Mouse (Mus musculus): Measurements from ENCODE around the gene Stx3. TPM values are rescaled to one million over a fixed set of nuclear protein-coding genes. Genes with fewer than 3 reads are reported as not detected.

The Stx3 gene
- total RNA-seq, 4 experiments from 2014 or later: 29.3 to 38.0 (median 34.6) TPM

- DNase-seq (ENCODE audit: low spot score in 2 of 2): no peak
These were observed 88.9 kb downstream of the Stx3 start for GRCm38 (mm10) chr19:11730278-11730677.

GRCm38 (mm10) chr19:11727304-11727703 is 91.9 kb downstream of the Stx3 start:
- no peak for DNase-seq (ENCODE audit: low spot score in 2 of 2)

DNA sequence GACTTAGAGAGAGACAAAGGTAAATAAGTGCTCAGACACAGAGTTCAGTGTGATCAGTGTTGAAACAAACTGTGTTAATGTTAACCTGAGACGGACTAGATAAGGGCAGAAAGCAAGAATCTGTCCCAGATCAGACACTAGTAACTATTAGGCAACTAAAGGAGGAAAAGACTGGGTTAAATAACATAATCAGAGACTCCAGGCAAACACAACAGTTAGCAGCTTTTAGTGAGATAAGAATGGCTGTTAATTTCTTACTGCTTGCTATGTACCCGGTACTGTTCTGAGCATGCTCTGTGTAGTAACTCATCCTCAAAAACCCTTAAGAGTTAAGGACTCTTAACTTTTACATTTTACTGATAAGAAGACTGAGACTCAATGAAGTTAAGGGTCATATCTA is 93.3 kb downstream of the Stx3 start:
- DNase-seq (ENCODE audit: low spot score in 2 of 2): no peak

Other genes starting within 250 kb of the Stx3 start
- gene Ms4a6d, start 214.6 kb downstream of the Stx3 start, total RNA-seq (2022): 1 to 10 TPM; 1.7 to 4.7 (median 2.7) TPM
- not detected for gene Ms4a2, start 195.7 kb downstream of the Stx3 start, total RNA-seq (2022)
- gene Ms4a3, start 178.6 kb downstream of the Stx3 start, total RNA-seq (2022): under 1 TPM in 1 of 4 experiments, not detected in 3; 0.40 TPM
- gene Oosp2, start 158.8 kb downstream of the Stx3 start, total RNA-seq (2022): not detected
- gene Oosp1, start 128.3 kb downstream of the Stx3 start, total RNA-seq (2022): not detected
- gene Oosp3, start 122.3 kb downstream of the Stx3 start, total RNA-seq (2022): not detected
- not detected for gene Gif, start 71.8 kb downstream of the Stx3 start, total RNA-seq (2022)
- 10 to 100 TPM; 34.2 to 38.5 (median 36.3) TPM for gene Mrpl16, start 49.0 kb downstream of the Stx3 start, total RNA-seq (2022)
- gene Olfr1417, start 19.8 kb upstream of the Stx3 start, total RNA-seq (2022): not detected
- gene Olfr1418, start 41.7 kb upstream of the Stx3 start, total RNA-seq (2022): not detected
- not detected for gene Olfr1419, start 55.7 kb upstream of the Stx3 start, total RNA-seq (2022)
- gene Olfr1420, start 67.2 kb upstream of the Stx3 start, total RNA-seq (2022): not detected
- 10 to 100 TPM; 21.5 to 22.9 (median 22.3) TPM for gene Patl1, start 93.0 kb upstream of the Stx3 start, total RNA-seq (2022)
- 10 to 100 TPM; 49.6 to 55.3 (median 53.3) TPM for gene Osbp, start 146.5 kb upstream of the Stx3 start, total RNA-seq (2022)
- gene Olfr1423, start 221.9 kb upstream of the Stx3 start, total RNA-seq (2022): not detected
- not detected for gene Olfr1424, start 243.3 kb upstream of the Stx3 start, total RNA-seq (2022)